Comparison of ENCODE assay signal across 9 mouse cellular contexts in the genomic region with DNA sequence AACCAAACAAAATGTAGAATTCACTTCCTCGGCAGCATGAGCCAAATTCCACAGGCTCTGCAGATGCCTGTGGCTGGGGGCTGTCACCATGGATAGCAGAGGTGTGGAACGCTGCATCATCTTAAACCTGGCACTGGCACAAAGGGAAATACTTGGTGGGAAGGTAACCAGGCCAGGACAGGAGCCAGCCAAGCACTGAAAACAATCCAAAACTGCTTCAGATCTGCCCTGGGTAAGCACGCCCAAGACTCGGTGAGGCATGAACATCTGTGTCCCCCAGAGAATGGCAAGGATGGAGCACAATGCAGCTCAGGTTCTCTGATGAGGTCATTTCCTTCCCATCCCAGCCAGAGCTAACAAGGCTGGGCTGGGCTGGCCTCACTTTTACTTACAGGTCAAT. TPM values are rescaled to one million over a fixed set of nuclear protein-coding genes. Genes with fewer than 3 reads are reported as not detected.
DNase-seq lines count a peak whose midpoint lies in the region; ATAC-seq lines count a peak whose summit lies in the region.
"Had no signal": no experiment of that assay in that cellular context is flagged by ENCODE, and none has a peak within 500 bp of the region (broad histone marks: within the 10 kb centered on the region; RNA-seq: fewer than 3 reads in every experiment).

No protein-coding gene starts in this region.

- no peak overlapping the region for H3K4me2 ChIP-seq in forebrain, embryonic 13.5 days
- H3K4me2 ChIP-seq in hindbrain, embryonic 12.5 days (replicated peaks) = no peak overlapping the region
- H3K4me2 ChIP-seq in lung, embryonic 15.5 days = no peak overlapping the region

- no peaks in the 10 kb centered on the region for H3K27me3 ChIP-seq in forebrain, embryonic 13.5 days
- no peaks in the 10 kb centered on the region for H3K27me3 ChIP-seq in hindbrain, embryonic 12.5 days
- no peaks in the 10 kb centered on the region for H3K27me3 ChIP-seq in lung, embryonic 15.5 days

- DNase-seq in ovary, adult 18-20 months (ENCODE audit: low spot score) = peak; percentile 12
- no peak for DNase-seq in ovary, postnatal 36 days (ENCODE audit: low spot score)
- DNase-seq in thymus, postnatal 10 days (ENCODE audit: low spot score in 2 of 2) = peak; percentile 28 to 44
- DNase-seq in yolk sac, embryonic 10.5 days (ENCODE audit: low spot score) = no peak
- no peak for DNase-seq in frontal cortex, postnatal 14 days (ENCODE audit: low spot score in 2 of 2)

- no peak overlapping the region for H3K9ac ChIP-seq in forebrain, embryonic 13.5 days
- H3K9ac ChIP-seq in hindbrain, embryonic 12.5 days = no peak overlapping the region
- H3K9ac ChIP-seq in lung, embryonic 15.5 days = no peak overlapping the region
- H3K9ac ChIP-seq: liver, embryonic 14.5 days had no signal

- 45% methylated on average over 4 of the region's 4 CpGs for WGBS in forebrain, embryonic 13.5 days
- 44% methylated on average over 4 of the region's 4 CpGs for WGBS in hindbrain, embryonic 12.5 days
- 22% methylated on average over 4 of the region's 4 CpGs for WGBS in lung, embryonic 15.5 days

- H3K27ac ChIP-seq in forebrain, embryonic 13.5 days = no peak overlapping the region; the same call in 1 of the 2 replicates
- peak overlapping the region; percentile 40; the same call in 1 of the 2 replicates for H3K27ac ChIP-seq in hindbrain, embryonic 12.5 days
- peak overlapping the region; percentile 83 for H3K27ac ChIP-seq in lung, embryonic 15.5 days
- H3K27ac ChIP-seq: liver, embryonic 14.5 days had no signal

- no peaks in the 10 kb centered on the region for H3K36me3 ChIP-seq in forebrain, embryonic 13.5 days (ENCODE audit: poor library complexity, severe bottlenecking)
- H3K36me3 ChIP-seq in hindbrain, embryonic 12.5 days = no peaks in the 10 kb centered on the region
- no peaks in the 10 kb centered on the region for H3K36me3 ChIP-seq in lung, embryonic 15.5 days

- H3K9me3 ChIP-seq in forebrain, embryonic 13.5 days (replicated peaks) = no peaks in the 10 kb centered on the region
- H3K9me3 ChIP-seq in hindbrain, embryonic 12.5 days (replicated peaks) = no peaks in the 10 kb centered on the region
- no peaks in the 10 kb centered on the region for H3K9me3 ChIP-seq in lung, embryonic 15.5 days

- ATAC-seq in forebrain, embryonic 13.5 days = peak; percentile 59; the same call in 1 of the 2 replicates
- ATAC-seq in hindbrain, embryonic 12.5 days (ENCODE audit: low FRiP score) = no peak
- ATAC-seq in lung, embryonic 15.5 days (ENCODE audit: borderline replicate concordance, extremely low read depth, low FRiP score, low TSS enrichment) = peak; percentile 76; the same call in 1 of the 2 replicates

- H3K4me1 ChIP-seq in forebrain, embryonic 13.5 days = peaks cover 8% of the 10 kb centered on the region; the same call in 1 of the 2 replicates
- peaks cover 11% of the 10 kb centered on the region for H3K4me1 ChIP-seq in hindbrain, embryonic 12.5 days
- H3K4me1 ChIP-seq in lung, embryonic 15.5 days = peaks cover 39% of the 10 kb centered on the region

- H3K4me3 ChIP-seq in forebrain, embryonic 13.5 days = no peak overlapping the region
- H3K4me3 ChIP-seq in hindbrain, embryonic 12.5 days = no peak overlapping the region
- H3K4me3 ChIP-seq in lung, embryonic 15.5 days = no peak overlapping the region

RNA-seq across cellular contexts. Expression of gene Tgfbr2, which starts 43.6 kb away (rescaled TPM):
- polyA plus RNA-seq in forebrain, embryonic 13.5 days (2015; fragmentation: Nextera tagmentation; extraction: Ambion mirVana) = 4.2 and 4.4 TPM in 2 replicates
- polyA plus RNA-seq in hindbrain, embryonic 12.5 days (2016; fragmentation: Nextera tagmentation; extraction: Ambion mirVana) = 18.9 and 19.3 TPM in 2 replicates
- polyA plus RNA-seq in lung, embryonic 15.5 days (2015; fragmentation: Nextera tagmentation; extraction: Ambion mirVana) = 51.4 and 53.1 TPM in 2 replicates

Comparison
In these comparisons a context has a peak if more than half of its experiments do, and no peak if none do; other contexts are left out.
1. DNase-seq: peak in ovary, adult 18-20 months (single experiment) and thymus, postnatal 10 days (2 of 2); none in ovary, postnatal 36 days (single experiment), yolk sac, embryonic 10.5 days (single experiment) and frontal cortex, postnatal 14 days (0 of 2).